Mouse (Mus musculus): ENCODE results near the gene Chd6. TPM values are rescaled to one million over a fixed set of nuclear protein-coding genes. Genes with fewer than 3 reads are reported as not detected.

Chd6 gene
- polyA plus RNA-seq, 1 experiment from 2014 or later, result 37.7 TPM

DNA sequence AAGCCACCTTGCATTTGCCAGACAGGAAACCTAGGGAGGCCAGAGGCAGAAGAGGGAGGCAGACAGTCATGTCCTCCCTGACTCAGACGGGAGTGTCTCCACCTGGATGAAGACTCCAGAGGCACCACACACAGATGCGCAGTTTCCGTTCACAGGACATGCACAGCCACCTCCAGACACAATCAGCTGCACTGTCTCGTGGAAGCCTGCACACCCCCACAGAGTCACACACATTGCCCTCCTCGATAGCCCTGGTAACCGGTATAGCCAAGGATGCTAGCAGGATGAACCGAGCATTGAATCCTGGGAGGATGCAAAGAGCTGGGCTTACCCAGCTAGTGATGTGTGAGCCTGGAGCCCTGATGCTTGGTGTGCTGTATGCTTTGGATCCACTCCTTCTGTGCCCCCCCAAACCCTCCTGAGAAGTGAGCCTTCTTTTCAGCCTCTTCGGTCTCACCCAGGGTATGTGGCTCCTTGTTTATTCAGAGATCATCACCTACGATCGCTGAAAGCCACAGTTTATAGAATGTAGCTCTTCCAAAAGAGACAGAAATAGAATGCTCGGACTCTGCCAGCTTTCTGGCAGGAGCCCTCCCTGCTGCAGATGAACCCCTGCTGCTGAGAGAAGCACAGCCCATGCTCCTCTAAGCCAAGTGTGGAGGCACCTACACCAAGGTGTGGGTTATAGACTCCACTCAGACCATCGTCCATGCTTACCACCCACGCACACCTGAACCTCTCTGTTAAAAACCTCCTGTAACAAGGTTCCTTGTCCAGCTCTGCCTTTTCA is 192.9 kb downstream of the Chd6 start:
- H3K36me3 ChIP-seq, result no peaks in the 10 kb centered on the region
- H3K9ac ChIP-seq, result 0 out of 2 replicates have a peak overlapping the region, but pooled peaks have one; percentile 0
- no peak for ATAC-seq (ENCODE audit: low FRiP score, low read depth)
- peaks cover 31% of the 10 kb centered on the region for H3K27me3 ChIP-seq (replicated peaks)
- peaks cover 24% of the 10 kb centered on the region for H3K4me1 ChIP-seq
- no peak overlapping the region for H3K4me2 ChIP-seq (replicated peaks)
- no peak overlapping the region for H3K27ac ChIP-seq
- H3K9me3 ChIP-seq, result no peaks in the 10 kb centered on the region
- 82% methylated on average over 13 of the region's 13 CpGs for WGBS
- H3K4me3 ChIP-seq, result no peak overlapping the region

DNA sequence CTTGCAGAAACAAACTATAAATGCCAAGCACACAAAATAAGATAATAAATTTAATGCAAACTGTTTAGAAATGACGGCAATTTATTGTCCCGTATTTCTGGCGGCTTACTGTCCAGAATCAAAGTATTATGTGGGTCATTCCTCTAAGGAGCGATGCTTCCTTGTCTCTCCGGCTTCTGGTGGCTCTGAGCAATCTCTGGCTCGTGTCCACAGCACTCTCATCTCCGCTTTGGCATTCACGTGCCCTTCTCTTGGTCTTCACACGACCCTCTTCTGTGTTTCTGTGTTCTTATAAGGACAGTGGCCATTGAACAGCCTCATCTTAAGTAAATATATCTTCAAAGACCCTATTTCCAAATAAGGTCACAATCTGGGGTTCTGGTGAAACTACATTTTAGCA is 194.2 kb downstream of the Chd6 start:
- H3K27me3 ChIP-seq (replicated peaks), result peaks cover 44% of the 10 kb centered on the region
- ATAC-seq (ENCODE audit: low FRiP score, low read depth), result no peak
- H3K4me1 ChIP-seq, result peaks cover 24% of the 10 kb centered on the region
- H3K27ac ChIP-seq, result no peak overlapping the region
- no peaks in the 10 kb centered on the region for H3K36me3 ChIP-seq
- no peaks in the 10 kb centered on the region for H3K9me3 ChIP-seq
- 81% methylated on average over 9 of the region's 9 CpGs for WGBS
- no peak overlapping the region for H3K4me2 ChIP-seq (replicated peaks)
- no peak overlapping the region for H3K9ac ChIP-seq
- no peak overlapping the region for H3K4me3 ChIP-seq

DNA sequence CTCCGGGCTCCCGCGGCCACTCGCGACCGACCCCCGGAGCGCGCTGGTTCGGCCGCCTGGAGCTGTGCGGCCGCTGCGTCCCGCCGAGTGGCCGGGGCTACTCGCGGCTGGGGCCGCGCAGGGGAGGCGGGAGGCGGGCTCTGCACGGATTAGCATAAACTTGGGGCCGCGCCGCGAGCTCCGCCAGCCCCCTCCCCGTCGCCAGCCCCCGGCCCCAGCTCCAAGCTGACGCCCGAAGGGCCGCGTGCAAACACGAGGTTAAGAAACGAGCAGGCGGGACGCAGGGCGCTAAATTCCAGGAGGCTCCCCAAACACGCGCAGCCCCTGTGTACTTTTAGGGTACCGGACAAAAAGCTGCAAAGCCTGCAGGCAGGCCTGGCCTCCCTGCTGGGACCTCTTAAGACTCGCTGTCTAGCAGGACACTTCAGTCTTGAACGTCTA is 196.6 kb downstream of the Chd6 start, which contains the start of gene Emilin3:
TSS of gene Emilin3 (minus strand) at position 98 of the 441 bp plus-strand sequence.
- ATAC-seq (ENCODE audit: low FRiP score, low read depth), result 0 out of 2 replicates have a peak, but pooled peaks have one; percentile 23
- WGBS, result under 1% methylated on average over 46 of the region's 46 CpGs
- H3K4me3 ChIP-seq, result peak within 1 kb of the TSS; percentile 48

DNA sequence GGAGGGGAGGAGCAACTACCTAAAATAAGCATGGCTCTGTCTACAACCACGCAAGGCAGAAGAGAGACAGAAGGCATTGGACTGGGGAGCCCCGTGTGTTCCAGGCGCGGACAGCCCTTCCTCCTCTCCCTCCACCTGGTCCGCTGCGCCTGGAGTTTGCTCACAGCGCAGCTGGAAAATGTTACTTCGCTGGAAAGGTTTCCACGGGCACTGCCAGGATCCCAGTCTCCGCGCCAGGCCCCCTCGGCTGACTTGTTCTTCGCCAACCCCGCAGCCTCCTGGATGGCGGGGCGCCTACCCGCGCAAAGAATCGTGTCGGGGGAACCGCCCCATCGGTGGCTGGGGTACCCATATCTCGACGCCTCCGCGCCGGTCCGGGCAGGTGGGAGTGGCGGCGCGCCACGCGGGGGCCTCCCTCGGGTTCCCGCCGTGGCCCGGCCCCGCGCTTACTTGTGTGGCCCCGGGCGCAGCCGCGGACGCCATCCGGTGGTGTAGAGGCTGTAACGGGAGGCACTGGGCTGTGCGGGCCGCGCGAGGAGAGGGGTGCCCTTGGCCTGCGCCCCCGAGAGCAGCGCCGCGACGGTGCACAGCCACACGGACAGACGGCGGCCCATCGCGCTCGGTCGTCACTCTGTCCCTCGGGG is 197.2 kb downstream of the Chd6 start:
- H3K27me3 ChIP-seq (replicated peaks), result peaks cover 50% of the 10 kb centered on the region
- H3K4me2 ChIP-seq (replicated peaks), result peak overlapping the region; percentile 88
- H3K9me3 ChIP-seq, result no peaks in the 10 kb centered on the region
- peaks cover 13% of the 10 kb centered on the region for H3K4me1 ChIP-seq
- ATAC-seq (ENCODE audit: low FRiP score, low read depth), result peak; percentile 18; the same call in 1 of the 2 replicates
- peak overlapping the region; percentile 48 for H3K4me3 ChIP-seq
- no peaks in the 10 kb centered on the region for H3K36me3 ChIP-seq
- H3K9ac ChIP-seq, result peak overlapping the region; percentile 56
- 2% methylated on average over 64 of the region's 64 CpGs for WGBS
- no peak overlapping the region for H3K27ac ChIP-seq

More for the DNA sequence above, 196.6 kb downstream of the Chd6 start, which contains the start of gene Emilin3:
- Histone ChIP-seq H3K36me3 (no peaks in the 10 kb centered on the region), H3K27me3 (replicated peaks) (peaks cover 50% of the 10 kb centered on the region), H3K4me1 (peaks cover 13% of the 10 kb centered on the region), H3K4me2 (replicated peaks) (peak within 1 kb of the TSS; percentile 88), H3K9ac (peak within 1 kb of the TSS; percentile 56), H3K27ac (no peak within 1 kb of the TSS), H3K9me3 (no peaks in the 10 kb centered on the region)

DNA sequence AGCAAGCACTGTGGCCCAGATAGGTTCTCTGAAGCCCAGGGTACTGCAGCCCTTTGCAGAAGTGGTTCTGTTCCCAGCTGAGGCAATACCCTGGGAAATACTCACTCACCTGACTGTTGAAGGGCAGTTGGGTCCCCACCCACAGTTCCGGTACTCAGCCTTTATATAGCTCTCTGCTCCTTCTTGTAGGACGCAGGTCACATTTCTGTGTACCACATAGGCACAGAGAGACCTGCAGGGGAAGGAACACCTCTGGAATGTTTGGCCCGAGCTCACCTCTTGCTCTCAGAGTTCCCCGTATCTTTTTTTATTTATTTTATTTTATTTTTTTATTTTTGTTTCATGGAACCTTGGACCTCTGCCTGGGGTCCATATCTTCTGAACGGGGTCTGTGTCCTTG is 198.2 kb downstream of the Chd6 start:
- no peaks in the 10 kb centered on the region for H3K36me3 ChIP-seq
- H3K9ac ChIP-seq, result no peak overlapping the region
- no peak for ATAC-seq (ENCODE audit: low FRiP score, low read depth)
- H3K4me3 ChIP-seq, result no peak overlapping the region
- H3K27me3 ChIP-seq (replicated peaks), result peaks cover 50% of the 10 kb centered on the region
- H3K9me3 ChIP-seq, result no peaks in the 10 kb centered on the region
- H3K27ac ChIP-seq, result no peak overlapping the region
- peaks cover 13% of the 10 kb centered on the region for H3K4me1 ChIP-seq
- 94% methylated on average over 5 of the region's 5 CpGs for WGBS
- no peak overlapping the region for H3K4me2 ChIP-seq (replicated peaks)

DNA sequence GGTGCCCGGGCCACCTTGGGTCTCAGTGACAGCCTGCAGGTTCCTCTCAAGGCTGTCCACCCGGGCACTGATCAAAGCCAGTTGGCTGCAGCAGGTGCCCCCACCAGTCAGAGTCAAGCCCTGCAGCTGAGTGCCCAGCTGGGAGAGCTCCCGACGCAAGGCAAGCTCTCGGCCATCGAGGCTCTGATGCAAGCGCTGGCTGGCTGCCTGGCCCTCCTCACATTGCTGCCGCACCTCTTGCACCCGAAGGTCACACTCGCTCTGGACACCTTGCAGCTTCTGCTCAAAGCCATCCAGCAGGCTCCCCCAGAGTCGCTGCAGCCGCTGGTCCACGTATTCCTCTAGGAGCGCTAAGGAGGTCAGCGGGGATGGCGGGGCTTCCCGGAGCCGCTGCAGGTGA is 200.3 kb downstream of the Chd6 start:
- H3K9ac ChIP-seq, result no peak overlapping the region
- peaks cover 44% of the 10 kb centered on the region for H3K27me3 ChIP-seq (replicated peaks)
- H3K36me3 ChIP-seq, result no peaks in the 10 kb centered on the region
- no peak overlapping the region for H3K4me2 ChIP-seq (replicated peaks)
- no peak overlapping the region for H3K27ac ChIP-seq
- peaks cover 13% of the 10 kb centered on the region for H3K4me1 ChIP-seq
- ATAC-seq (ENCODE audit: low FRiP score, low read depth), result no peak
- no peak overlapping the region for H3K4me3 ChIP-seq
- H3K9me3 ChIP-seq, result no peaks in the 10 kb centered on the region
- 64% methylated on average over 18 of the region's 18 CpGs for WGBS

DNA sequence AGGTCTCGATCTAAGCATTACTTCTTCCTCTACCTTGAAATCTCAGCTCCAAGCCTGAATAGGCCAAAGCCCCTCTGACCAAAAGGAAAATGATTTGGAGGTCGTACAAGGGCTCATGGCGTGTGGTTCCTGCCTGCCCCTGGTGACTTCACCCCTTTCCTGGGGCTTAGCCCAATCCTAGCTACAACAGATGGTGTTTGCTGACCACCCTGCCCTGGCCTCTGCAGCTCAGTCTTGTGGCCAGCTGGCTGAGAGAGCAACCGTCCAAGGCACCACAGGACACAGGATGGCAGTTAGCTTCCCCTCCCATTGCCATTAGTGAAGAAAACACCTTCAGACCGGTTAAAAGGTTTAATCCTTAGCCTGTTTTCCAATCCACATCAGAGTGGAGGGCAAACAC is 202.8 kb downstream of the Chd6 start:
- H3K4me1 ChIP-seq, result no peaks in the 10 kb centered on the region
- no peak overlapping the region for H3K4me2 ChIP-seq (replicated peaks)
- no peak overlapping the region for H3K27ac ChIP-seq
- H3K36me3 ChIP-seq, result no peaks in the 10 kb centered on the region
- H3K9me3 ChIP-seq, result no peaks in the 10 kb centered on the region
- no peak overlapping the region for H3K4me3 ChIP-seq
- WGBS, result 75% methylated on average over 5 of the region's 5 CpGs
- peaks cover 20% of the 10 kb centered on the region for H3K27me3 ChIP-seq (replicated peaks)
- no peak for ATAC-seq (ENCODE audit: low FRiP score, low read depth)
- no peak overlapping the region for H3K9ac ChIP-seq

- Histone ChIP-seq H3K9me3 (no peaks in the 10 kb centered on the region), H3K36me3 (no peaks in the 10 kb centered on the region), H3K4me1 (no peaks in the 10 kb centered on the region), H3K4me3 (no peak overlapping the region), H3K4me2 (replicated peaks) (no peak overlapping the region), H3K27me3 (replicated peaks) (peaks cover 12% of the 10 kb centered on the region), H3K9ac (no peak overlapping the region), H3K27ac (no peak overlapping the region)
- no peak for ATAC-seq (ENCODE audit: low FRiP score, low read depth)
- WGBS, result 93% methylated on average over 12 of the region's 12 CpGs
Measured at GRCm38 (mm10) chr2:160905301-160905700, 203.6 kb downstream of the Chd6 start.

- Histone ChIP-seq H3K4me2 (replicated peaks) (no peak overlapping the region), H3K4me1 (no peaks in the 10 kb centered on the region), H3K27me3 (replicated peaks) (no peaks in the 10 kb centered on the region), H3K4me3 (no peak overlapping the region), H3K27ac (no peak overlapping the region), H3K9me3 (no peaks in the 10 kb centered on the region), H3K9ac (no peak overlapping the region), H3K36me3 (no peaks in the 10 kb centered on the region)
- no peak for ATAC-seq (ENCODE audit: low FRiP score, low read depth)
- 89% methylated on average over 7 of the region's 7 CpGs for WGBS
Measured at GRCm38 (mm10) chr2:160901656-160902412, 207.0 kb downstream of the Chd6 start.

Other genes starting within 250 kb of the Chd6 start
- 15.2 and 16.2 TPM in 2 replicates for gene Zhx3, start 236.1 kb downstream of the Chd6 start, polyA plus RNA-seq (2016; fragmentation: Nextera tagmentation; extraction: Ambion mirVana)
- 0.43 and 0.47 TPM in 2 replicates for gene Lpin3, start 228.4 kb downstream of the Chd6 start, polyA plus RNA-seq (2016; fragmentation: Nextera tagmentation; extraction: Ambion mirVana)
- gene Emilin3, start 196.7 kb downstream of the Chd6 start, polyA plus RNA-seq (2016; fragmentation: Nextera tagmentation; extraction: Ambion mirVana), result 1.9 and 2.2 TPM in 2 replicates